In the genomic region with DNA sequence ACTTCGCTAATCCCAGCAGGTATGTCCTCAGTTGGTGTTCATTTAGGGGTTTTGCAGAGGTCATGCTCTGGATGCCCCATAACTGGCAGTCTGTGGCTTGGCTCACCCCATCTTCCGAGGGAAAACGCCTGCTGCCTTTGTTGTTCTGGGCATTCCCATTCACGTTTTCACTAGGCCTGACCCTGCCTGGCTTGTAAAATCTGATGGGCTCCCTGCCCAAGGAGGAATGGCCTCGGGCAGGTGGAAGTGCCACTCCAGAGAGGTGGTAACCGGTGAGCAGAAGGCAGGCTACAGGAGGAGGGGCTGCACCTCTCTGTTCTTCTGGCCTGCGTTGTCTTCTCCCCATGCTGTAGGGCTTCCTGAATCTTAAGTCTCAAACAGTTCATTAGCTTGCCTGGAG, we compare ENCODE assay signal across 14 mouse cellular contexts.
DNase-seq lines count a peak whose midpoint lies in the region; ATAC-seq and TF ChIP-seq lines count a peak whose summit lies in the region.
"Had no signal": no experiment of that assay in that cellular context is flagged by ENCODE, and none has a peak within 500 bp of the region (broad histone marks: within the 10 kb centered on the region; RNA-seq: fewer than 3 reads in every experiment).

No protein-coding gene starts in this region.

- H3K27ac ChIP-seq in gastrocnemius, adult 2 months, result peak overlapping the region; percentile 38; the same call in 1 of the 2 replicates
- no peak overlapping the region for H3K27ac ChIP-seq in kidney, embryonic 14.5 days (ENCODE audit: low read depth, low read length)
- H3K27ac ChIP-seq: embryonic facial prominence, embryonic 10.5 days; heart, embryonic 10.5 days; midbrain, embryonic 13.5 days; neural tube, embryonic 12.5 days; stomach, postnatal 0 days had no signal

- no peaks in the 10 kb centered on the region for H3K27me3 ChIP-seq in kidney, embryonic 14.5 days (ENCODE audit: control insufficient read depth, insufficient read depth, low read length)
- H3K27me3 ChIP-seq: midbrain, embryonic 13.5 days; neural tube, embryonic 12.5 days had no signal

- no peak for ATAC-seq in kidney, embryonic 14.5 days (ENCODE audit: low FRiP score, low TSS enrichment)
- ATAC-seq: inflammation-experienced regulatory T-cells, adult 6 months; midbrain, embryonic 13.5 days had no signal

- H3K9ac ChIP-seq in kidney, embryonic 14.5 days (ENCODE audit: low read depth, low read length), result no peak overlapping the region
- H3K9ac ChIP-seq: midbrain, embryonic 13.5 days; neural tube, embryonic 12.5 days had no signal

- H3K4me1 ChIP-seq in kidney, embryonic 14.5 days (ENCODE audit: control insufficient read depth, insufficient read depth, low read length), result no peaks in the 10 kb centered on the region
- H3K4me1 ChIP-seq: embryonic facial prominence, embryonic 10.5 days; heart, embryonic 10.5 days; midbrain, embryonic 13.5 days; neural tube, embryonic 12.5 days had no signal

- intact Hi-C loops in gastrocnemius, adult 2 months (cut with DNase I), result no loop called here

- H3K4me3 ChIP-seq in gastrocnemius, adult 2 months, result no peak overlapping the region
- no peak overlapping the region for H3K4me3 ChIP-seq in kidney, embryonic 14.5 days (ENCODE audit: low read length)
- H3K4me3 ChIP-seq: embryonic facial prominence, embryonic 10.5 days; heart, embryonic 10.5 days; midbrain, embryonic 13.5 days; neural tube, embryonic 12.5 days had no signal

- no peak for TF ChIP-seq POLR2A in brain, embryonic 14.5 days (IDR thresholded peaks at IDR 0.05; ENCODE audit: borderline replicate concordance, extremely low read depth, insufficient read depth, insufficient read length, poor library complexity, severe bottlenecking)

- 65% methylated on average over 7 of the region's 7 CpGs for WGBS in kidney, embryonic 14.5 days

- no peak for DNase-seq in gastrocnemius, adult 2 months
- no peak for DNase-seq in gastrocnemius, postnatal 10 days
- DNase-seq in kidney, postnatal 25 days, result peak; percentile 16 to 43
- DNase-seq in brain, embryonic 14.5 days (ENCODE audit: low read depth), result peak; percentile 5
- DNase-seq in gonadal fat pad, adult 2 months (ENCODE audit: low read depth), result peak; percentile 12
- DNase-seq in layer of hippocampus, postnatal 36 days, result no peak

- no peaks in the 10 kb centered on the region for H3K9me3 ChIP-seq in kidney, embryonic 14.5 days (ENCODE audit: control insufficient read depth, low read length)
- H3K9me3 ChIP-seq: embryonic facial prominence, embryonic 10.5 days; heart, embryonic 10.5 days; midbrain, embryonic 13.5 days; neural tube, embryonic 12.5 days had no signal

- TF ChIP-seq CTCF in gastrocnemius, adult 2 months (IDR thresholded peaks at IDR 0.05), result no peak
- TF ChIP-seq CTCF in brain, embryonic 14.5 days (IDR thresholded peaks at IDR 0.05; ENCODE audit: borderline replicate concordance, extremely low read depth, insufficient read depth, insufficient read length), result no peak

- no peak overlapping the region for H3K4me2 ChIP-seq in kidney, embryonic 14.5 days (replicated peaks; ENCODE audit: low read depth, low read length)
- H3K4me2 ChIP-seq: liver, embryonic 11.5 days; midbrain, embryonic 13.5 days; neural tube, embryonic 12.5 days had no signal

- H3K36me3 ChIP-seq in kidney, embryonic 14.5 days (ENCODE audit: control insufficient read depth, insufficient read depth, low read length), result no peaks in the 10 kb centered on the region
- H3K36me3 ChIP-seq: embryonic facial prominence, embryonic 10.5 days; heart, embryonic 10.5 days; midbrain, embryonic 13.5 days; neural tube, embryonic 12.5 days had no signal

Comparison
In these comparisons a context has a peak if more than half of its experiments do, and no peak if none do; other contexts are left out.
1. DNase-seq: peak in kidney, postnatal 25 days (2 of 2), brain, embryonic 14.5 days (single experiment) and gonadal fat pad, adult 2 months (single experiment); none in gastrocnemius, adult 2 months (single experiment), gastrocnemius, postnatal 10 days (single experiment) and layer of hippocampus, postnatal 36 days (0 of 2).